Mouse (Mus musculus): ENCODE data around the gene Rab5c.

Gene Rab5c

DNA sequence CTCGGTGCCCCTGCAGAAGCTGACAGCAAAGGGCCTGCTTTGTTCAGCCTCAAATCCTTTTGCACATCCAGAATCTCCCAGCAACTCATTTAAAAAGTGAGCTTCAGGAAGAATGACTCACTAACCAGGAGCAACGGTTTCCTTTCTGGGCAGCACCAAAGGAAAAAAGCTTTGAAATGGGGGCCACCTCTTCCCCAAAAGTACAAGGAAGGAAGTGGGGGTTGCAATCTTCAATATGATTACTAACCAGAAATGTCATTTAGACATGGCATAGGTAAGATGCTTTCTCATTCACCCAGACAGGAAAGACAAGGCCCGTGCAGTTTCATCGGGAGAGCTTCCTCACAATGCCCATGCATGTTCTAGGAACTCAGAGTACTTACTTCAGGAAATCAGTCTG, 16.8 kb downstream of the Rab5c start:
- DNase-seq (ENCODE audit: low spot score): no peak

- DNase-seq (ENCODE audit: low spot score): no peak
Observed at GRCm38 (mm10) chr11:100720345-100720744, 17.7 kb downstream of the Rab5c start.

GRCm38 (mm10) chr11:100719893-100720292, 18.1 kb downstream of the Rab5c start:
- no peak for DNase-seq (ENCODE audit: low spot score)

DNA sequence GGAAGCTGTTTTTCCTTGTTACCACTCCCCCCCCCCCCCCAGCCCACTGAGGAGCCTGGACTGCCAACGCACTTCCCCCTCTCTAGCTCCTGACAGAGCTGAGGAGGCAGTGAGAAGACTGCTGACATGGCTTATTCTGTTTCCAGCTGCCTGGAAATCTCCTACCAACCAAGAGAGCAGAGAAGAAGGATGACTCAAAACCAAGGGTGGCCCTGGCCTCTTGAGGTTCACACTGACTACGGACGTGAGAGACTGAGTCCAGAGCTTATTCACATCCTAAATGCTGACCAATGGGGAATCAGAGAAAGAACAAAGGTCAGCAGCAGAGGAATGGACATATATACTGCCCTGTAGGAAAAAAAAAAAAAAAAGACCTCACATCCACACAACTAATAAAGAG, 18.7 kb downstream of the Rab5c start:
- DNase-seq (ENCODE audit: low spot score): peak; percentile 62

DNA sequence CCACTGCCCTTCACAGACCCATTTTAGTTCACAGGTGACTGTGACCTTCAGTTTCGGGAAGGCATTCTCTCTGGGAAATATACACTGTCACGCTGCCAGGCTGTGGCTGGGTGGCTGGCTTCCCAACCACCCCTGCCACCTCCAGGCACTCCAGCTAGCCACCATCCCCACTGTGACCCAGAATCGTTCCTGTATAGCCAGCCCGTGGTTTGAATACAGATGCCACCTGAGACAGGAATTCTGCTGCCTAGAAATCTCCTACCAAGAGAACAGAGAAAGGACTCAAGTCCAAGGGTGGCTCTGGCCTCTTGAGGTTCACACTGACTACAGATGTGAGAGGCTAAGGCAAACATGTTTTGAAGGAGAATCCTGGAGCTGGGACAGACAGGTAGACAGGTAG, 19.1 kb downstream of the Rab5c start:
- no peak for DNase-seq (ENCODE audit: low spot score)

GRCm38 (mm10) chr11:100718462-100718861, 19.6 kb downstream of the Rab5c start:
- DNase-seq (ENCODE audit: low spot score): no peak

GRCm38 (mm10) chr11:100716649-100717048, 21.4 kb downstream of the Rab5c start:
- DNase-seq (ENCODE audit: low spot score): no peak

DNA sequence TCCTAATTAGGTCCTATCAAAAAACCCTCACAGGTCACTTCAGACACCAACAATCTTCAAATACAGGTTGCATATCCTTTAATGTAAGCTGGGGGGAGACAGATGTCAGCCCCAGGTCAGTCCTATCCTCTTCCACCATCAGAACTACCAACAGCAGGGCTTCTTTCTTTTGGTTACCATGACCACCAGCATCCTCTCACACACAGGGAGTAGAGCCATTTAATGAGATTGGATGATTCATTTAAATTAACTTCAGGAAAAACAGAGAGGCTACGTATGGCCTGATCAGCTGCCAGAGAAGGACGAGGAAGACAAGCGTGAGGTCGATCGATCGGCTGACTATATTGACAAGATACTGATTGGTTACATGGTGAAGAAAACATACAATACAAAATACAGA, 23.1 kb downstream of the Rab5c start:
- DNase-seq (ENCODE audit: low spot score): no peak

- DNase-seq (ENCODE audit: low spot score): peak; percentile 66
Observed at GRCm38 (mm10) chr11:100714534-100714915, 23.5 kb downstream of the Rab5c start.

- peak; percentile 74 for DNase-seq (ENCODE audit: low spot score)
Observed at GRCm38 (mm10) chr11:100713735-100714533, 24.1 kb downstream of the Rab5c start, which contains the start of gene Hspb9. TSS of gene Hspb9 (plus strand) at chr11:100713850.

GRCm38 (mm10) chr11:100713174-100713573, 24.8 kb downstream of the Rab5c start:
- DNase-seq (ENCODE audit: low spot score): no peak

DNA sequence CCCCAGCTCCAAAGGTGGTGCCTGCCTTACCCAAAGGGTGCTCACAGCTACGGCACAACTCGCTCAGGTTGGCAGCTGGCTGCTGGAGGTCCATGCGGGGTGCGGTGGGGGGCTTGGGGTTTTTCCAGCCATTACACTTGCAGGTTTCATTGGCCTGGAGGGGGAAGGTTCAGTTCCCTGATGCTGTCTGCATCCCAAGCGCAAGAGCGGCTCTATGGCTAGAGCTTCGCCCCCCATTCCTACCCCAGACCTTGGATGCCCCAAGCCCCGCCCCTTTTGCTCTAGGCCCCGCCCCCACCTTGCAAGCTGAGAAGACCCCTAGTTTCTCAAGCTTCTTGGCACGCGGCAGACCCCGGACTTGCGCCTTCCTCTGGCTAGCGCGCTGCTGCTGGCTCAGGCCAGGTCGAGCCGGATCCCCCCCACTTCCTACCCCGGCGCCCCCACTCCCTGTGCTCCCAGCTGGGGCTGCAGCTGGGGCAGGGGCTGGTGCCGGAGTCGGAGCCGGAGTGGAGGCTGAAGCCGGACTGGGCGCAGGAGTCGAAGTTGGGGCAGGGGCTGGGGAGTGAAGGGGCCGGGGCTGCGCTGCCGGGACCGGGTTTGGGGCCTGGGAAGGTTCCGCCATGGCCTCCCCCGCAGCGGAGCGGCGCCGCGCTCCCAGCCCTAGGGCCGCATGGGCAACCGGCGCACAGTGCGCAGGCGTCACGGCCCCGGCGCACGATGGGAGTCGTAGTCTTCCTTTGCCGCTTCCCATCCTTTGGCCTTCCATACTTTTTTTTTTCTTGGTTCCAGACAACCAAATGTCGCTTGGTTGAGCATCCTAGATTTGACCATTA, 26.0 kb downstream of the Rab5c start, which contains the start of gene Kat2a:
Gene Kat2a, minus strand, starts transcription at position 683 of the 833 bp plus-strand sequence.
- peak; percentile 83 for DNase-seq (ENCODE audit: low spot score)

GRCm38 (mm10) chr11:100710977-100711376, 27.0 kb downstream of the Rab5c start:
- DNase-seq (ENCODE audit: low spot score): no peak

DNA sequence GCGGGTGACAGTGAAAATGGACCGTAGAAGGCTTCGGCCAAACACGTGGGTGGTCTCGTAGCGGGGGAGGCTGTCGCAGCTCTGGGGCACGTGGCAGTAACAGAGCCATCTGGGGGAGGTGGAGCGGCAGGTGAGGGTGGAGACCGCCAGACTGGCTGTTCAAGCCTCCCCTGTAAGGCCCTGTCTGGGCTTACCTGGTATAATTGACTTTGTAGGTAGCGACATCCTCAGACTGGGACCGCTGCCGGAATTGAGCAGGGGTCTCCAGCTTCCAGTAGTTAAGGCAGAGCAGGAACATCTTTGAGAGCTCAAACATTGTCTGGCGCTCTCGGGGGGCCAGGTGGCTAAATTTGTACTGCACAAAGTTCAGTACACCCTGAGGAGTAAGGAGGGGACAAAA, 27.5 kb downstream of the Rab5c start:
- no peak for DNase-seq (ENCODE audit: low spot score)

- DNase-seq (ENCODE audit: low spot score): no peak
Observed at GRCm38 (mm10) chr11:100709201-100709810, 28.7 kb downstream of the Rab5c start.

DNA sequence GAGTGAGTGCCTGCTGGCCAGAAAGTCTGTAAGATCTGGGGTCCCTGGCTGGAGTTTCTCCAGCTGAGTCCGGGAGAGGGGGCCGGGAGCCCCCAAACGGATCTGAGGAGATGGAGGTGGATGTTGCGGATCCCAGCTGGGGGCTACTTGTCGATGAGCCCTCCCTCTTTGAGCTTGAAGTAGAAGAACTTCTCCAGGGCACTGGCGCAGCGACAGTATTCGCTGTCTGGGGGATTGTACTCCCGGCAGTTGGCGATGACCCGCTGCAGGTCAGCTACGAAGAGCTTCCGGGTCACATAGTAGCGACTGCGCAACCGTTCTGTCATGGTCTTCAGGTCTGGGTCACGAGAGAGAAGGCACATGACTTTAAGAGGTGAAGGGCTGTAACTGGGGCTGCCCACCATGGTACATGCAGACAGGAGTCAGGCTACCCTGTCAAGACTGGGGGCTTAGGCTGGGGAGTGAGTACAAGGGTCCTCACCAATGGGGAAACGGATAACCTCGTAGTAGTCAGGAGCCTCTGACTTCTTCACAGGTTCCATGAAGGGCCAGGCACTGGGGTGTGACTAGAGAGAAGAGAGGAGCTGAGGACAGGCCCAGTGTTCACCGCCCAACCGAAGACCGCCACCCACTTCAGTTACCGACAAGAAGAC, 32.8 kb downstream of the Rab5c start:
- no peak for DNase-seq (ENCODE audit: low spot score)

- DNase-seq (ENCODE audit: low spot score): no peak
Observed at GRCm38 (mm10) chr11:100703851-100704531, 34.0 kb downstream of the Rab5c start, which contains the start of gene Dhx58. TSS of gene Dhx58 (minus strand) at chr11:100704271.

DNA sequence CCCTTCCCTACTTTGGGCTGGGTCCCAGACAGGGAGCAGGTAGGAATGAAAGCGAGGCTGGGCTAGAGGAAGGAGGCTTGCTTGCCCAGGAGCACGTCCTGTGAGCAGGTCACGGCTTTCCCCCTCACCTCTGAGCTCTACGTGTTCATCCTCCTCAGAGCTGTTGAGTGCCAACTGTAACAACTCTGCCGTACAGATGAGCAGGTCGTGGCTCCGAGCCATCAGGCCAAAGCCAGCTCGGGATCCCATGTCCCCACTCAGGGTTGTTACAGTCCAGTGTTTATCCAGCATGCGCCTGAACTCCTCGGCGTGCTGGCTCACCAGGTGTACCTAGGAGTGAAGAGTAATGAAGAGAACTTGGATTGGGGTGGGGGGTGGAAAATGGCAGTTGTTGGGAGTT, 34.6 kb downstream of the Rab5c start:
- DNase-seq (ENCODE audit: low spot score): no peak

DNA sequence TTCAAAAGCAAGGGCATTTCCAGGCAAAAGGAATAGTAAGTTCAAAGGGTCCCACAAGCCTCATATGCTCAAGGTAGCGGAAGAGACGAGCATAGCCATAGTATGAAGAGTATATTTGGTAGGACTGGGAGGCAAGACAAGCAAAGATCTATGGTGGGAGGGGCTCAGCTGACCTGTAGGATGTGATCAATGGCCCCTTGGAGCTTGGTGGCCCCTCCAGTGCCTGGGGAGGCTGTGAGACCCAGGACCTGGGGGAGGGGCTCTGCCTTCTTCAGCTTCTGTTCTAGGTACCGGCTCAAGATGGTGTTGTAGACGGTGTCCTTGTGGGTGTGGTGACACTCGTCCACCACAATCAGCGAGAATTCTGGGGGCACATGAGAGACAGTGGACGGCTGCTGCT, 35.1 kb downstream of the Rab5c start:
- no peak for DNase-seq (ENCODE audit: low spot score)

GRCm38 (mm10) chr11:100702081-100702851, 35.7 kb downstream of the Rab5c start:
- DNase-seq (ENCODE audit: low spot score): peak; percentile 50

DNA sequence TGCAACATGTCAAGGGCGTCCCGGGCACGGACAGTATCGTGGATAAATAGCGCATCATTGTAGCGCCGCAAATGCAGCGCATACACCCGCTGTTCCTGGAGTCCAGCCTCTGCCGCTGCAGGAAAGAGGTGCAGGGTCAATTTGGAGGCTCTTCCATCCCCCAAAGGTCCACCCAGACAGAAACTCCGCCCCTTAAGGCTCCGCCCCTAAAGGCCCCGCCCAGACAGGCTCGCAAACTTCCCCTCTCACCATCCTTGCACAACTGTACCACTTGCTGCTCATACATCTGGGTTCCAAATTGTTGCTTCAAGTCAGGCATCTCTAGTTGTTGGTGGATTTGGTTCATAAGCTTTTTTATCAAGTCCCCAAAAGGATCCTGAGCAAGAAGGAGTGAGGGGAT, 36.7 kb downstream of the Rab5c start:
- DNase-seq (ENCODE audit: low spot score): no peak
